Mouse (Mus musculus): ENCODE measurements at regions not wholly inside any gene's neighbourhood (a gene's known extent, or its start where the extent isn't known, plus 50 kb on each side); places are given as distances from the start of the nearest gene placed in this dataset.

DNA sequence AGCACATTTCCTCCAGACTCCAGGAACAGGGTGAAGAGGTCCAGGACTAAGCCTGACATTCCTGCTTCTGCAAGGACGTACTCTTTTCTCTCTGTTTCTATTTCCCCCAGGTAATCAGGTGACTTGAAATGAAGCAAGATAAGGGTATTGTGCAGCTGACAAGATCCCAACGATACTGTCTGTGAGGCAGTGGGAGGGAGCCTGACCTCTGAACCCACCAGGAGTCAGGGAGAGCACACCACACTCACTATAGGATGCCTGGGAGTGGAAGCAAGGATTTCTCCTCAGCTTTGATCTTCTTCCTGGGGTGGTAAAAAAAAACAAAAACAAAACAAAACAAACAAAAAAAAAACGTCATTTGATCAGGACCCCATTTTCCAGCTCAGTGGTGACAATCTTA, 141.1 kb upstream of the A230072I06Rik start:
- 20% methylated on average over 3 of the region's 3 CpGs for WGBS
- Histone ChIP-seq H3K27ac (ENCODE audit: low read depth) (no peak overlapping the region), H3K27me3 (ENCODE audit: control insufficient read depth, insufficient read depth, low read length) (peaks cover 23% of the 10 kb centered on the region), H3K9me3 (replicated peaks; ENCODE audit: control insufficient read depth, low read length) (no peaks in the 10 kb centered on the region), H3K36me3 (replicated peaks; ENCODE audit: control insufficient read depth, insufficient read depth, low read length) (no peaks in the 10 kb centered on the region), H3K4me3 (ENCODE audit: low read depth, low read length) (no peak overlapping the region), H3K9ac (replicated peaks; ENCODE audit: low read depth, low read length) (no peak overlapping the region), H3K4me2 (ENCODE audit: low read depth, low read length) (no peak overlapping the region), H3K4me1 (ENCODE audit: control insufficient read depth, insufficient read depth) (no peaks in the 10 kb centered on the region)
- no peak for TF ChIP-seq CTCF (IDR thresholded peaks at IDR 0.05; ENCODE audit: low read depth)
- no peak for TF ChIP-seq EP300 (IDR thresholded peaks at IDR 0.05; ENCODE audit: low read depth)
- DNase-seq (ENCODE audit: low spot score) = no peak
- ATAC-seq (ENCODE audit: insufficient read depth, low read depth) = no peak

DNA sequence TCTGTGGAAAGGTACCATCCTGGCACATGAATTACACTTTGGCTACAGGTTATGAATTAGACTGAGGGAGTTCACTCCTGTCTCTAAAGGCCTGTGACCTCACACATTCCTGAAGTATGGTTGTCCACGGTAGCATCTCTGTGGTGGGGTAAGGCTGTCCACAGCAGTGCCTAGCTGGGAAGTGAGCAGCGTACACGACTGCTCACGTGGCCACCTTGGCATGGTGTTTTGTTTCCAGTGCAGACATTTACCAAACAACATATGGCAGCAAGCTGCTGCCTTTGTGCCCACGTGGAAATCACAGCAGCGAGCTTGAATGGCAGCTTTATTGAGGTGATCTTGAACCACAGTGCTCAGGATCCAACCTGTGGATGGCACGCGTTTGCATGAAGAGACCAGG, 140.7 kb upstream of the A230072I06Rik start:
- H3K4me1 ChIP-seq (ENCODE audit: control insufficient read depth, insufficient read depth) = no peaks in the 10 kb centered on the region
- no peak for ATAC-seq (ENCODE audit: insufficient read depth, low read depth)
- H3K4me3 ChIP-seq (ENCODE audit: low read depth, low read length) = no peak overlapping the region
- H3K9me3 ChIP-seq (replicated peaks; ENCODE audit: control insufficient read depth, low read length) = no peaks in the 10 kb centered on the region
- DNase-seq (ENCODE audit: low spot score) = no peak
- no peak overlapping the region for H3K4me2 ChIP-seq (ENCODE audit: low read depth, low read length)
- no peak overlapping the region for H3K27ac ChIP-seq (ENCODE audit: low read depth)
- peaks cover 23% of the 10 kb centered on the region for H3K27me3 ChIP-seq (ENCODE audit: control insufficient read depth, insufficient read depth, low read length)
- no peak for TF ChIP-seq CTCF (IDR thresholded peaks at IDR 0.05; ENCODE audit: low read depth)
- no peak for TF ChIP-seq EP300 (IDR thresholded peaks at IDR 0.05; ENCODE audit: low read depth)
- no peaks in the 10 kb centered on the region for H3K36me3 ChIP-seq (replicated peaks; ENCODE audit: control insufficient read depth, insufficient read depth, low read length)
- H3K9ac ChIP-seq (replicated peaks; ENCODE audit: low read depth, low read length) = no peak overlapping the region
- WGBS = 77% methylated on average over 8 of the region's 8 CpGs

DNA sequence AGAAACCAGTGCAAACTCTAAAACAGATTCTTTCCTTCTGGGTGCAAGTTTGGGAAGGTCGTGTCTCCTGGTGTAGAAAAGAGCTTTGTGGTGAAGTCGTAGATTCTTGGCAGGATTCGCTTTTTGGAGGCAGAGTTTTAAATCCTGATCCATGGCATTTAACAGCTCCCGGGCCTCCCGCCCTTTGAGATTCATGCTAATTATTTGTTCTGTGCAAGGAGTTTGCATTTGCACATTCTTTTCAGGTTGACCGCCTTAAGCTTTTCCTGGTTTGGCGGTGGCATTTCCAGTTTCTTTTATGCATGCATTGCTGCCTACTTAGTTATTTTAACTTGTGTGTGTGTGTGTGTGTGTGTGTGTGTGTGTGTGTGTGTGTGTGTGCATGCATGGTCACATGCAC, 126.9 kb upstream of the A230072I06Rik start:
- DNase-seq (ENCODE audit: low spot score) (no peak), ATAC-seq (ENCODE audit: insufficient read depth, low read depth) (no peak)
- Histone ChIP-seq H3K9me3 (replicated peaks; ENCODE audit: control insufficient read depth, low read length) (no peaks in the 10 kb centered on the region), H3K4me3 (ENCODE audit: low read depth, low read length) (no peak overlapping the region), H3K4me1 (ENCODE audit: control insufficient read depth, insufficient read depth) (no peaks in the 10 kb centered on the region), H3K9ac (replicated peaks; ENCODE audit: low read depth, low read length) (no peak overlapping the region), H3K36me3 (replicated peaks; ENCODE audit: control insufficient read depth, insufficient read depth, low read length) (no peaks in the 10 kb centered on the region), H3K4me2 (ENCODE audit: low read depth, low read length) (no peak overlapping the region), H3K27ac (ENCODE audit: low read depth) (no peak overlapping the region), H3K27me3 (ENCODE audit: control insufficient read depth, insufficient read depth, low read length) (0 out of 2 replicates have a peak, but pooled peaks cover 4% of the 10 kb centered on the region)
- 77% methylated on average over 7 of the region's 7 CpGs for WGBS
- TF ChIP-seq CTCF (IDR thresholded peaks at IDR 0.05; ENCODE audit: low read depth) (no peak), EP300 (IDR thresholded peaks at IDR 0.05; ENCODE audit: low read depth) (no peak)

DNA sequence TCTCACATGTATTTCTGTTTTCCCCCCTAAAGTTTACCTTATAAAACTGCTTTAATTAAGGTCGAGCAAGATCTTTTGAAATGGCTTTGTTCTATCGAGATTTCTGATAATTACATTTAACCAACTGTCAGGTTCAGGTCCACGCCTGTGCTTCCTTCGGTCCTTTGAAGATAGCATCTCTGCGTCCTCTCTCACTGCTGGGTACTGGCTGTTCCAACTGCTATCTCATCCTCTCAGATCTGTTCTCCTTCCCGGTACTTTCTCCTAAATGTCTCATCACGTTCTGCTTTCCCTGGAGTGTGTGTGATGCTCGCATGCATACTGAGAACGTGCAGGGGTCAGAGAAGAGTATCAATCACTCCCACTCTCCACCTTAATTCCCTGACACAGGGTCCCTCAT, 125.8 kb upstream of the A230072I06Rik start:
- 52% methylated on average over 9 of the region's 9 CpGs for whole genome bisulfite sequencing
- Histone ChIP-seq H3K27me3 (ENCODE audit: control insufficient read depth, insufficient read depth, low read length) (0 out of 2 replicates have a peak, but pooled peaks cover 4% of the 10 kb centered on the region), H3K4me3 (ENCODE audit: low read depth, low read length) (no peak overlapping the region), H3K27ac (ENCODE audit: low read depth) (no peak overlapping the region), H3K9me3 (replicated peaks; ENCODE audit: control insufficient read depth, low read length) (no peaks in the 10 kb centered on the region), H3K36me3 (replicated peaks; ENCODE audit: control insufficient read depth, insufficient read depth, low read length) (no peaks in the 10 kb centered on the region), H3K4me2 (ENCODE audit: low read depth, low read length) (no peak overlapping the region), H3K9ac (replicated peaks; ENCODE audit: low read depth, low read length) (no peak overlapping the region), H3K4me1 (ENCODE audit: control insufficient read depth, insufficient read depth) (no peaks in the 10 kb centered on the region)
- TF ChIP-seq CTCF (IDR thresholded peaks at IDR 0.05; ENCODE audit: low read depth) = no peak
- TF ChIP-seq EP300 (IDR thresholded peaks at IDR 0.05; ENCODE audit: low read depth) = no peak
- no peak for ATAC-seq (ENCODE audit: insufficient read depth, low read depth)
- no peak for DNase-seq (ENCODE audit: low spot score)

GRCm38 (mm10) chr8:12156893-12157292, 121.7 kb upstream of the A230072I06Rik start:
- Histone ChIP-seq H3K4me1 (ENCODE audit: control insufficient read depth, insufficient read depth) (no peaks in the 10 kb centered on the region), H3K4me2 (ENCODE audit: low read depth, low read length) (no peak overlapping the region), H3K9ac (replicated peaks; ENCODE audit: low read depth, low read length) (no peak overlapping the region), H3K27me3 (ENCODE audit: control insufficient read depth, insufficient read depth, low read length) (no peaks in the 10 kb centered on the region), H3K27ac (ENCODE audit: low read depth) (no peak overlapping the region), H3K9me3 (replicated peaks; ENCODE audit: control insufficient read depth, low read length) (no peaks in the 10 kb centered on the region), H3K36me3 (replicated peaks; ENCODE audit: control insufficient read depth, insufficient read depth, low read length) (no peaks in the 10 kb centered on the region), H3K4me3 (ENCODE audit: low read depth, low read length) (no peak overlapping the region)
- ATAC-seq (ENCODE audit: insufficient read depth, low read depth) = no peak
- no peak for TF ChIP-seq CTCF (IDR thresholded peaks at IDR 0.05; ENCODE audit: low read depth)
- TF ChIP-seq EP300 (IDR thresholded peaks at IDR 0.05; ENCODE audit: low read depth) = no peak
- DNase-seq (ENCODE audit: low spot score) = no peak
- WGBS = 68% methylated on average over 1 of the region's 1 CpGs

DNA sequence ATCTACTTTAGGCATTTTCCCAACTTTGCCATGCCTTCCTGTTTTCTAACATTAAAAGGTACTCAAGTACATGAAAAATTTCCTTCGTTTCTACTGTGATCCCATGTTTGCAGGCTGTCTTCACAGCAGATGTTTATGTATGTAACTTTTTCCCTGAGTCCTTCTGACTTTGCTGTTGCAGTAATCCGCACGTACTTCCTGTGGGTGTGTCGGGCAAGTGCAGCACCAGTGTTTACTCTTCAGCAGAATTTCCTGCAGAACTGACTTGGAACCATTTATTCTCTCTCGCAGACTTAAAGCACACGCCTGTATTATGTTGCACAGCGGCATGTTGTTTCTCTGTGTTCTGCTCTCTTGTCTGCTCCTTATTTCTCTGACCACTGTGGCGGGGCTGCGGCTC, 120.4 kb upstream of the A230072I06Rik start:
- no peak overlapping the region for H3K4me2 ChIP-seq (ENCODE audit: low read depth, low read length)
- no peaks in the 10 kb centered on the region for H3K36me3 ChIP-seq (replicated peaks; ENCODE audit: control insufficient read depth, insufficient read depth, low read length)
- no peak for DNase-seq (ENCODE audit: low spot score)
- H3K27ac ChIP-seq (ENCODE audit: low read depth) = no peak overlapping the region
- 67% methylated on average over 9 of the region's 9 CpGs for WGBS
- H3K4me1 ChIP-seq (ENCODE audit: control insufficient read depth, insufficient read depth) = no peaks in the 10 kb centered on the region
- ATAC-seq (ENCODE audit: insufficient read depth, low read depth) = no peak
- H3K4me3 ChIP-seq (ENCODE audit: low read depth, low read length) = no peak overlapping the region
- no peak for TF ChIP-seq CTCF (IDR thresholded peaks at IDR 0.05; ENCODE audit: low read depth)
- no peak for TF ChIP-seq EP300 (IDR thresholded peaks at IDR 0.05; ENCODE audit: low read depth)
- peaks cover 7% of the 10 kb centered on the region for H3K27me3 ChIP-seq (ENCODE audit: control insufficient read depth, insufficient read depth, low read length)
- no peaks in the 10 kb centered on the region for H3K9me3 ChIP-seq (replicated peaks; ENCODE audit: control insufficient read depth, low read length)
- H3K9ac ChIP-seq (replicated peaks; ENCODE audit: low read depth, low read length) = no peak overlapping the region
